Mouse (Mus musculus): Measurements from ENCODE around the gene Aasdhppt.

Gene Aasdhppt

GRCm38 (mm10) chr9:4309351-4310085 is at the start of gene Aasdhppt, which contains the start of gene Kbtbd3:
Aasdhppt (minus strand) TSS chr9:4309471.
Kbtbd3 (plus strand) TSS chr9:4309833.
- DNase-seq (ENCODE audit: extremely low spot score, low read depth, low spot score): peak; percentile 98

DNA sequence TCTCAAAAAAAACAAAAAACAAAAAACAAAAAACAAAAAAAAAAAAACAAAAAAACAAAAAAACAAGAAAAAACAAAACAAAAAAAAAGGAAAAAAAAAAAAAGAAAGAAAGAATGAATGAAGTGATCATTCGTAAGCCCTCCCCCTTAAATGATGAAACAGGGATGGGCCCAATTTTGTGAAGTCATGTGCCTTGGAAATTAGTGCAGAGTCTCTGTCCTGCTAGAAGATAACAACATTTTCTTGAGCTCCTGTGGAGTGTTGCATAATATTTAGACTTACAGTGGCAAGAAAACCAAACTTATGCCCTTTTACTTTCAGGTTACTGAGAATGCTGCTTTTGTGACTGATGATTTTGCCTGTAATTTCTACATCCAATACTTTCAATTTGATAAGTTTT is 43.9 kb upstream of the Aasdhppt start:
- DNase-seq (ENCODE audit: extremely low spot score, low read depth, low spot score): no peak

DNA sequence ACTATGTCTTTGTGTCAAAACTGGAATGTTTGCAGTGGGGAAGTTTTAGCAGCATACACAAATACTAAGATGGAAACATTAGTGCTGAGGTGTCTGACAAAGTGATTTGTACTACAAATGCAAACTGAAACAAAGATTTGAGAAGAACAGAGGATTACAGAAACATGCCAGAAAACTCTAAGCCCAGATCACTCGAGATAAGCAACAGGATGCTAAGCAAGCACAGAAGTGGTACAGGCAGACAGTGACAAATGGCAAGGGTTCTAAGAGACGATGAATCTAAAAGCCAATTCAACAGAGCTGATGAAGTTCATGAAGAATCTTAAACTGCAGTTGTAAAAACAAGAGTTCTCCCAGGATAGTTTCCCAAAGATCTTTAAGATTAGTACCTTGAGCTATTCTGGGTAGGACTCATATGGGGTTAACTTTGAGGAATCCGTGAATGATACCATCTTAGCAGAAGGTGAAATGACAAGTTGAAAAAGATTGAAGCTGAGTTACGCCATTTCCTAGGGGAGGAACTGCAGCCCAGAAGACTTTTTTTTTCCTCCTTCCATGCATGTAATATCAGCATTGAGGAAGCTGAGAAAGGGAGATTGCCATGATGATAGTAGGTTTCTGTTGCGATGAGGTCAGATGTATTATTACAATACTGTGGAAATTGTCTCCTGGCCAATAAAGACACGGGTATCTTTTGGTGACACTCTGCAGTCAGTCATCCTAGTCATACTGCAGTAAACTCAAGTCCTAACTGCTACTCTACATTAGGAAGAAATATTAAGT is 9.9 kb upstream of the Aasdhppt start:
- no peak for DNase-seq (ENCODE audit: extremely low spot score, low read depth, low spot score)

DNA sequence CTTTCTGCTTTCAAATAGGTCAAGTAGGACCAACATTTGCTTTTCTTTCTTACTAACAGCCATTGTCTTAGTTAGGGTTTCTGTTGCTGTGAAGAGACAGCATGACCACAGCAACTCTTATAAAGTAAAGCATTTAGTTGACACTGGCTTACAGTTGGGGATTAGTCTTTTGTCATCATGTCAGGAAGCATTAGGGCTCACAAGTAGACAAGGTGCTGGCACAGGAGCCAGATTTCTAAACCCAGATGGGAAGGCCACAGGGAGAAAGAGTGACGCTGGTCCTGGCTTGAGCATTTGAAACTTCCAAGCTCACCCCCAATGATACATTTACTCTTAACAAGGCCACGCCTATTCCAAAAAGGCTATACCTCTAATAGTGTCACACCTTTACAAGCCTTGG is 6.5 kb upstream of the Aasdhppt start:
- DNase-seq (ENCODE audit: extremely low spot score, low read depth, low spot score): no peak

- no peak for DNase-seq (ENCODE audit: extremely low spot score, low read depth, low spot score)
These were observed 4.7 kb upstream of the Aasdhppt start for GRCm38 (mm10) chr9:4313946-4314345.

- no peak for DNase-seq (ENCODE audit: extremely low spot score, low read depth, low spot score)
These were observed 1.9 kb upstream of the Aasdhppt start for GRCm38 (mm10) chr9:4311162-4311561.

DNA sequence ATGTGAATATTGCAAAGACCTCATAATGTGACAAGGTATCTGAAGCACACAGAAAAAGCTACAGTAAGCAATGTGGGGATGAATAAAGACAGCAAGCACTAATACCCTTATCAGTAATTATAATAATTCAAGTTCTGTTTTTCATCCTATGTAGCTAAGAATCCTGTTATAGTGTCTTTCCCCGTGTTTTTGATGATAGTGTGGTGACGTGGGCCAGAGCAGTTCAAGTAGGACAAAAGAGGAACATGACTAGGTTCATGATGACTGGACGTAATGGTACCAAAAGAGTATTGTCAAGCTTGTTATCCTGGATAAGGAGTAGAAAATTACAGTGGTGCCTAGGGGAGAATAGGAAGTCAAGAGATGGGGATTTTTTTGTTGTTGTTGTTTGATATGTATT is 1.4 kb upstream of the Aasdhppt start:
- no peak for DNase-seq (ENCODE audit: extremely low spot score, low read depth, low spot score)

GRCm38 (mm10) chr9:4308628-4309350 is 482 bp downstream of the Aasdhppt start:
- DNase-seq (ENCODE audit: extremely low spot score, low read depth, low spot score): no peak

DNA sequence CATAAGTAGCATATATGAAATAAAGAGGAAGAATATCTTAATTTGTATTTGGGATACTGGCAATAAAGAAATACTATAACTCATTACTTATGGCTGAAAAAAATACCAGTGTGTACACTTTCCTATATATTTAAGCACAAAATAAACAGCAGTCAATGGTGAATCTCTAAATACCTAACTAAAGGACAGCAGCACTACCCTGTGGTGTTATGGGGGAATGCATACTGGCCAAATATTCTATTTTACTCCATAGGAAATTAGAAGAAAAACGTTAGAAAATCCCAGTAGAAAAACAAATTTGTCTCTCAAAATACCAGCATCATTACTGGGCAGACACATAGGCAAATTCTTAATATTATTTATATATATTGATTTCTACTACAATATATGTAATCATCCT is 4.4 kb downstream of the Aasdhppt start:
- DNase-seq (ENCODE audit: extremely low spot score, low read depth, low spot score): no peak

- no peak for DNase-seq (ENCODE audit: extremely low spot score, low read depth, low spot score)
These were observed 8.8 kb downstream of the Aasdhppt start for GRCm38 (mm10) chr9:4300466-4300865.

DNA sequence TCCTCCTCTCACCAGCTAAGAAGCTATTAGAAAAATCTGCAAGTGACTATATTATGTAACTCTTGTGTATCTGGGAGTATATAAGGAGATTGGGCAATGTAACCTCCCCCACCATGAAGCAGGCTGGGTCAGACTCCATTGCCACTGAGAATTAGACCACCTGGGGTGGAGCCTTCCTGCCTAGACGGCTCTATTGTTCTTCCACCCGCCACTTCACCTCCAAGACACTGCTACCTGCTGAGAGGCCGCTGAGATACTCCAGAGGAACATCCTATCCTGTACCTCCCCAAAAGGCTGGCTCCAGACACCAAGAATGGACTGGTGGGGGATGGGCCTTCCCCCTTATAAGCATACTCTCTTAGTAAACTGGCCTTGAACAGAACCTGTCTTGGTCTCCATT is 25.4 kb downstream of the Aasdhppt start:
- DNase-seq (ENCODE audit: extremely low spot score, low read depth, low spot score): no peak

DNA sequence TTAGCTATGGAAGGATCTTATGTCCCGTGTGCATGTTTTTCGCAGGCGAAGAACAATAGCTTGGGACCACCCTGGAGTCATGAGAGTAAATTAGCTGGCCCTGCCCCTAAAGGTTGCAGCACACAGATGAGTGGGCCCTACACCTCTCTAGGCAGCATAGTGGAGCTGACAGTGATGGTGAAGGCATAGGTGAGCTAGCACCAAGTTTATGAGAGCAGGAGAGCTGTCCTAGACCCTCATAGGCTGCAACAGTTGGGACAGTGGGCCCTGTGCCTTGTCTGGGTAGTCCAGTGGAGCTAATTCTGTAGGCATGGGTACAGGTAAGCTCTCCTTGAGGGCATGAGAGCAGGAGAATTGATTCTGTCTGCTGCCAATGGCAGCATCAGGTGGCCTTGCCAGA is 42.4 kb downstream of the Aasdhppt start:
- DNase-seq (ENCODE audit: extremely low spot score, low read depth, low spot score): no peak

DNA sequence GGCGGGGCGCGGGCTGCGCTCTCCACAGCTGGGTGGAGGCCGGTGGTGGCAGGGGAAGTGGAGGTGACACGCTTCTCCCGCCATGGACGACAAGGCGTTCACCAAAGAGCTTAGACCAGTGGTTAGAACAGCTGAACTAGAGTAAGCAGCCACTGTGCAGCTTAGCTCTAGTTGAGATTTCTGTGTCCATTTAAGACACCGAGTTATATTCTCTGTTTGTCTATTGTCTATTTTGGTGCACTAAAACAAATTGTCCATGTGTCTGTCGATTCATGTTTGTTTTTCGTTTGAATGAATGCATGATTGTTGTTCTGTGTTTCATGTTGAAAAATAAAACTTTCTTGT is 48.6 kb downstream of the Aasdhppt start:
- DNase-seq (ENCODE audit: extremely low spot score, low read depth, low spot score): no peak

DNA sequence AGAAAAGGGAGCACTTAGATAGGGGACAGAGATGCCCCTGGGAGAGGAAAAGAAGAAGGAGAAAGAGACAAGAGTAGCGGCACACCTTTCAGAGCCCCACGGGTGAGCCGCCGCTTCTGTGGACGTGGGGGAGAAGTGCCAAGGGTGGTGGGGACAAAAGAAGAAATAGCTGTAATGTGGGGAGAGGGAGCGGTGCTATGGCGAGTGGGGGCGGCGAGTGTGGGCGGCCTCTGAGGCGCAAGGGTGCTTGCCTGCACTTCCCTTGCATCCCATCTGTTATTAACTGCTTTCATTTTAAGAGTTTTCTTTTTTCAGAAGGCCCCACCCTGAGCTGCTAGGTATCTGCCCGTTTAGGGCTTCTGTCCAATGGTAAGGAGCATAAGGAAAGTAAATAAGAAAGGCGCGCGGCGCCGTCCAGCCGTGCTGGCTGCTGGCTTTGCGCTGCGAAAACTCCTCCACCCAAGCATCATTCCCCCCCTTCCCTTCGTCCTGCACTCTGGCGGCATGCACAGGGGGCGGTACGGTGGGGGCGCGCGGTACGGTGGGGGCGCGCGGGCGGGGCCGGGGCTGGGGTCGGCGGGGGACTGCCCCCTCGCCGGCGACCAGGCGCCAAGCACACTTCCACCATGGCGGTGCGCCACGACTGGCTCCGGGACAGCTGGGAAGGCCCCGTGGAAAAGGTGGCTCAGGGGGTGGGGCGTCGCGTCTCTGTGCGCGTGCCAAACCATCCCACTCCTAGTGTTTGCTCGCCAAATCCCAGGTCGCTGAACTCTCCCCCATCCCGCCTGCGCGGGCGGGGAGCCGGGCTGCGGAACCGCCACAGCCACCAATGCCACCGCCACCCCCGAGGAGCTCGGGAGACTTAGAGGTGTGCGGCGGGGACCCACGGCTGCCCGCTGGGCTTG is 49.2 kb downstream of the Aasdhppt start:
- DNase-seq (ENCODE audit: extremely low spot score, low read depth, low spot score): peak; percentile 8

- DNase-seq (ENCODE audit: extremely low spot score, low read depth, low spot score): no peak
These were observed 50.2 kb downstream of the Aasdhppt start for GRCm38 (mm10) chr9:4259074-4259473.

All from hindlimb bud, embryonic 11.5 days (tissue).